Mouse (Mus musculus) kidney, embryonic 15.5 days (tissue): Measurements from ENCODE around the gene Npas4. TPM values are rescaled to one million over a fixed set of nuclear protein-coding genes. Genes with fewer than 3 reads are reported as not detected.
"Not testable (repeated sequence)": the region's sequence is repeated elsewhere in the genome, so short reads cannot be mapped to it uniquely, and the experiment has no call there.

Experiments used
- ATAC-seq: fragments of 200-750 bp; cut with Nextera tagmentation; replicated peaks from 2 replicates; pipeline ENCODE4 v1.8.0; 2017; ENCODE audit warnings: moderate TSS enrichment; ENCODE audit not compliant: low FRiP score
- H3K27ac ChIP-seq: fragments of 300-500 bp; sonication (generic); 2 replicates; pipeline ENCODE4 v1.5.1; 2015; ENCODE audit warnings: mild to moderate bottlenecking, inconsistent platforms
- H3K27me3 ChIP-seq: fragments of 300-500 bp; sonication (generic); 2 replicates; pipeline ENCODE4 v1.6.1; 2015; ENCODE audit warnings: inconsistent platforms
- H3K36me3 ChIP-seq: fragments of 300-500 bp; sonication (generic); 2 replicates; pipeline ENCODE4 v1.6.1; 2015; ENCODE audit warnings: inconsistent platforms
- H3K4me1 ChIP-seq: fragments of 300-500 bp; sonication (generic); 2 replicates; pipeline ENCODE4 v1.6.1; 2015; ENCODE audit warnings: inconsistent platforms
- H3K4me2 ChIP-seq: fragments of 300-500 bp; sonication (generic); 2 replicates; pipeline ENCODE4 v1.6.1; 2015; ENCODE audit warnings: moderate library complexity, mild to moderate bottlenecking, inconsistent platforms
- H3K4me3 ChIP-seq: fragments of 300-500 bp; sonication (generic); replicated peaks from 2 replicates; pipeline ENCODE4 v1.5.1; 2015; ENCODE audit warnings: mild to moderate bottlenecking, inconsistent platforms
- H3K9ac ChIP-seq: fragments of 300-500 bp; sonication (generic); 2 replicates; pipeline ENCODE4 v1.6.1; 2015; ENCODE audit warnings: mild to moderate bottlenecking, inconsistent platforms
- H3K9me3 ChIP-seq: fragments of 300-500 bp; sonication (generic); replicated peaks from 2 replicates; pipeline ENCODE4 v1.6.1; 2016; ENCODE audit warnings: inconsistent platforms
- WGBS: fragments of 180-500 bp; shearing (Covaris S2); methylation state at CpG from one replicate; pipeline ENCODE4 v1.1.7; 2015; ENCODE audit warnings: mixed read lengths; 5-methylcytosine and 5-hydroxymethylcytosine counted together
- polyA plus RNA-seq: library from polyadenylated mRNA; unstranded; fragments of >200 nt; fragmentation: Nextera tagmentation; extraction: Ambion mirVana; gene quantifications from 2 replicates; pipeline ENCODE4 v1.2.1, GENCODE M21; 2015

Gene Npas4
- polyA plus RNA-seq, 1 experiment from 2014 or later, result 0.18 TPM

- Histone ChIP-seq H3K4me2 (no peak overlapping the region), H3K27ac (no peak overlapping the region), H3K9ac (no peak overlapping the region), H3K4me3 (no peak overlapping the region), H3K27me3 (peaks cover 74% of the 10 kb centered on the region), H3K36me3 (no peaks in the 10 kb centered on the region), H3K9me3 (no peaks in the 10 kb centered on the region), H3K4me1 (peaks cover 3% of the 10 kb centered on the region)
- WGBS, result 18% methylated on average over 47 of the region's 47 CpGs
- ATAC-seq, result no peak
Observed at GRCm38 (mm10) chr19:4989434-4990255, 471 bp downstream of the Npas4 start.

DNA sequence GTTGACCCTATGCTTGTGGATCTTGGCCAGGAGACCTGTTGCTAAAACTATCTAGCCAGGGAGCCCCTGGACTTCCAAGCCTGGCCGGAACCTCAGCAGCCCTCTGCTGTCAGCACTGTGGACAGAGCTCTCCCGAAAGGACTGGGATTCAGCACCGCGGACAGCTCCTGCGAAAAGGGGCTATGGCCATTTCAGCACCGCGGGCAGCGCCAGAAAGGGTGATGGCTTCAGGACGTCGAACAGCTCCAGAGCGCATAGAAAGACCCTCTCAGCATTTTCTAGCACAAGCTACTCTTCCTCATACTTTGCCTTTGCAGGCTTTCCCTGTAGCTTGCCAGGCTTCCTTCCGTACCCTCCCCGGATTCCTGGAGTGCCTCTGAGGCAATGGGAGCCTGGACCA is 1.1 kb downstream of the Npas4 start:
- Histone ChIP-seq H3K4me3 (no peak overlapping the region), H3K27ac (no peak overlapping the region), H3K9me3 (no peaks in the 10 kb centered on the region), H3K27me3 (peaks cover 74% of the 10 kb centered on the region), H3K9ac (no peak overlapping the region), H3K4me2 (no peak overlapping the region), H3K4me1 (peaks cover 3% of the 10 kb centered on the region), H3K36me3 (no peaks in the 10 kb centered on the region)
- ATAC-seq, result 0 out of 2 replicates have a peak, but pooled peaks have one; percentile 56
- WGBS, result 4% methylated on average over 13 of the region's 13 CpGs

DNA sequence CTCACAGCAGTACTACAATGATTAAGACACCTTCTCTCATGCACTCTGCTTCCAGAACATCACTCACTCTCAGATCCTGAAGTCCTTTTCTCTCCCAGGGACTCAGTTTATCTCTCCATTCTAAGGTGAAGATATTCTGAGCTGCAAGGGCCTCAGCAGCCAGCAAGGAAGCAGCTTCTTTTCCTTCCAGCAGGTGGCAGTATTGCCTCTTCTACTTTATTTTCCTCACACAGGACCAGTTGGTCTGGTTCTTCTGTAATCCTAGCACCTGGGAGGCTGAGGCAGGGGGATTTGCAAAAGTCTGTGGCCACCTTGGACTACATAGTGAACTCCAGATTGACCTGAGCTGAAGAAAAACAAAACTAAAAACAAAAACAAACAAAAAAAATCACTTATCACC is 8.3 kb downstream of the Npas4 start:
- no peak for ATAC-seq
- no peaks in the 10 kb centered on the region for H3K9me3 ChIP-seq
- H3K9ac ChIP-seq, result no peak overlapping the region
- no peak overlapping the region for H3K4me2 ChIP-seq
- no peaks in the 10 kb centered on the region for H3K4me1 ChIP-seq
- H3K27ac ChIP-seq, result no peak overlapping the region
- H3K36me3 ChIP-seq, result no peaks in the 10 kb centered on the region
- no peak overlapping the region for H3K4me3 ChIP-seq
- peaks cover 39% of the 10 kb centered on the region for H3K27me3 ChIP-seq

DNA sequence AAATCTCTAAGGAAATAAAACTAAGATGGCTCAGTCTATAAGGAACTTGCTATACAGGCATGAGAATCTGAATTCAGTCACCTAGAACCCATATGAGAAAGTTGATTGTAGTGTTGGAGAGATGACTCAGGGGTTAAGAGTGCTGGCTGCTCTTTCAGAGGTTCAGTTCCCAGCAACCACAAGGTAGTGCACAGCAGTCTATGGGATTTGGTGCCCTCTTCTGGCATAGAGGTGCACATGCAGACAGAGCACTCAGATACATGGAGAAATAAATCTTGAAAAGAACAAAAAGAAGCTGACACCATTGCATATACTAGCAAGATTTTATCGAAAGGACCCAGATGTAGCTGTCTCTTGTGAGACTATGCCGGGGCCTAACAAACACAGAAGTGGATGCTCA is 21.9 kb downstream of the Npas4 start:
- 92% methylated on average over 2 of the region's 2 CpGs for WGBS
- no peak overlapping the region for H3K4me3 ChIP-seq
- no peaks in the 10 kb centered on the region for H3K9me3 ChIP-seq
- ATAC-seq, result no peak
- no peak overlapping the region for H3K9ac ChIP-seq
- H3K27ac ChIP-seq, result no peak overlapping the region
- H3K4me1 ChIP-seq, result peaks cover 2% of the 10 kb centered on the region
- H3K27me3 ChIP-seq, result no peaks in the 10 kb centered on the region
- H3K4me2 ChIP-seq, result no peak overlapping the region
- H3K36me3 ChIP-seq, result peaks cover 45% of the 10 kb centered on the region

- H3K9me3 ChIP-seq, result no peaks in the 10 kb centered on the region
- peak within 1 kb of the TSS; percentile 93 for H3K27ac ChIP-seq
- H3K4me2 ChIP-seq, result peak within 1 kb of the TSS; percentile 71
- H3K4me3 ChIP-seq, result peak within 1 kb of the TSS; percentile 88
- ATAC-seq, result peak; percentile 97
- peaks cover 34% of the 10 kb centered on the region for H3K36me3 ChIP-seq
- under 1% methylated on average over 34 of the region's 34 CpGs for WGBS
- H3K27me3 ChIP-seq, result no peaks in the 10 kb centered on the region
- H3K9ac ChIP-seq, result peak within 1 kb of the TSS; percentile 90
- H3K4me1 ChIP-seq, result peaks cover 14% of the 10 kb centered on the region
Observed at GRCm38 (mm10) chr19:4961928-4962601, 28.1 kb downstream of the Npas4 start, which contains the start of gene Mrpl11. Gene Mrpl11 (plus strand): TSS chr19:4962147.

GRCm38 (mm10) chr19:4948641-4949040 is 41.5 kb downstream of the Npas4 start:
- H3K4me3 ChIP-seq, H3K9me3 ChIP-seq, H3K36me3 ChIP-seq, H3K9ac ChIP-seq, H3K4me2 ChIP-seq, H3K27me3 ChIP-seq, ATAC-seq: not testable (repeated sequence)
- WGBS, result 66% methylated on average over 9 of the region's 9 CpGs
- H3K4me1 ChIP-seq, result peaks cover 11% of the 10 kb centered on the region; the same call in 1 of the 2 replicates
- H3K27ac ChIP-seq, result peak overlapping the region; percentile 41; the same call in 1 of the 2 replicates

GRCm38 (mm10) chr19:4945540-4945939 is 44.6 kb downstream of the Npas4 start:
- Histone ChIP-seq H3K9me3 (no peaks in the 10 kb centered on the region), H3K9ac (no peak overlapping the region), H3K27me3 (peaks cover 19% of the 10 kb centered on the region), H3K36me3 (no peaks in the 10 kb centered on the region), H3K4me2 (no peak overlapping the region), H3K4me3 (no peak overlapping the region), H3K4me1 (peaks cover 23% of the 10 kb centered on the region), H3K27ac (no peak overlapping the region)
- 32% methylated on average over 6 of the region's 6 CpGs for WGBS
- no peak for ATAC-seq

DNA sequence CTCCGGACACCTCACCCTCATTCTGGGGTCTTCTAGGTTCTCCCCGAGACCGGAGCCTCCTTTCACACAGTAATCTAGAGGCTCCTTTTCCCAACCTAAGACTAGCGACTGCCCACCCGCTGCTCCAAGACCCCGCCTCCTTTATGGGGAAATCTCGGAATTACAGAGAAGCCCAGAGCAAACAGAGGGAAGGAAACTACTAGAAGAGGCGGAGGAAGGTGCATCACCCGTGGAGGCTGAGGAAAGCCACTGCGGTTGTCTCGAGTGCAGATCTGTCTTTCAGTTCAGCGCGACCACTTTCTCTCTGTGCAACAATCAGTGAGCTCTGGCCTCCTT is 46.9 kb downstream of the Npas4 start:
- H3K4me2 ChIP-seq, result peak overlapping the region; percentile 98
- 5% methylated on average over 13 of the region's 13 CpGs for WGBS
- peak overlapping the region; percentile 68 for H3K4me3 ChIP-seq
- peaks cover 19% of the 10 kb centered on the region for H3K27me3 ChIP-seq
- H3K9ac ChIP-seq, result peak overlapping the region; percentile 64
- 0 out of 2 replicates have a peak overlapping the region, but pooled peaks have one; percentile 42 for H3K27ac ChIP-seq
- no peaks in the 10 kb centered on the region for H3K9me3 ChIP-seq
- peaks cover 20% of the 10 kb centered on the region for H3K4me1 ChIP-seq
- H3K36me3 ChIP-seq, result no peaks in the 10 kb centered on the region
- peak; percentile 61; the same call in 1 of the 2 replicates for ATAC-seq

- WGBS, result under 1% methylated on average over 50 of the region's 55 CpGs
- Histone ChIP-seq H3K9me3 (no peaks in the 10 kb centered on the region), H3K27me3 (peaks cover 19% of the 10 kb centered on the region), H3K36me3 (no peaks in the 10 kb centered on the region), H3K27ac (0 out of 2 replicates have a peak within 1 kb of the TSS, but pooled peaks have one; percentile 42), H3K4me2 (peak within 1 kb of the TSS; percentile 98), H3K4me1 (peaks cover 17% of the 10 kb centered on the region), H3K9ac (peak within 1 kb of the TSS; percentile 64), H3K4me3 (peak within 1 kb of the TSS; percentile 68)
- peak; percentile 95 for ATAC-seq
Observed at GRCm38 (mm10) chr19:4942551-4943252, 47.4 kb downstream of the Npas4 start, which contains the start of gene Peli3. Gene Peli3 (minus strand): TSS chr19:4943127.

GRCm38 (mm10) chr19:4937444-4938310 is 52.4 kb downstream of the Npas4 start:
- H3K36me3 ChIP-seq, result no peaks in the 10 kb centered on the region
- no peak for ATAC-seq
- H3K4me3 ChIP-seq, result no peak overlapping the region
- no peak overlapping the region for H3K9ac ChIP-seq
- WGBS, result 88% methylated on average over 17 of the region's 17 CpGs
- H3K27ac ChIP-seq, result no peak overlapping the region
- no peaks in the 10 kb centered on the region for H3K9me3 ChIP-seq
- H3K27me3 ChIP-seq, result peaks cover 14% of the 10 kb centered on the region
- H3K4me2 ChIP-seq, result no peak overlapping the region
- H3K4me1 ChIP-seq, result peaks cover 5% of the 10 kb centered on the region

GRCm38 (mm10) chr19:4936896-4937295 is 53.2 kb downstream of the Npas4 start:
- Histone ChIP-seq H3K9ac (no peak overlapping the region), H3K36me3 (no peaks in the 10 kb centered on the region)
- 87% methylated on average over 2 of the region's 2 CpGs for WGBS

More at GRCm38 (mm10) chr19:4936896-4937295, 53.2 kb downstream of the Npas4 start:
- Histone ChIP-seq H3K4me2 (no peak overlapping the region), H3K9me3 (no peaks in the 10 kb centered on the region), H3K4me1 (no peaks in the 10 kb centered on the region), H3K27me3 (peaks cover 7% of the 10 kb centered on the region; the same call in 1 of the 2 replicates), H3K27ac (no peak overlapping the region), H3K4me3 (no peak overlapping the region)
- no peak for ATAC-seq
